ENCODE assay signal across 15 mouse cellular contexts in the genomic region with DNA sequence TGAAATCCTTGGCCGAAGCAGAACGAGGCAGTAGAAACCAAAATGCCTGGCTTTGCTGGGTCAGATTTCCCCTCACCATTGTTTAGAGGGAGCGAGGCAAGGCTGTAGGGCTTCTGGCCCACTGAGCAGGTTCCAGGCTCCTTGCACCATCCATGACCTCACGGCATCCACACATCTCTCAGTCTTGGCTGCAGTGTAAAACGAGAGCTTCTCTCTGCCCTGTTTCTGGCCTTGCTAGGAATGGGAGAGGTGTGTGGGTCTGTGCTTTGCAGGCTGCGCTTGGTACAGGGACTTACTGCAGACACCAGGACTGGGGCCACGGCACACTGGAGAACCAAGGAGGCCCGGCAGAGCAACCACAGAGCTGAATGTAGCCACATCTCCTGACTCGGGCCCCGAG.
DNase-seq lines count a peak whose midpoint lies in the region; ATAC-seq lines count a peak whose summit lies in the region.
"Had no signal": no experiment of that assay in that cellular context is flagged by ENCODE, and none has a peak within 500 bp of the region (broad histone marks: within the 10 kb centered on the region; RNA-seq: fewer than 3 reads in every experiment).

No protein-coding gene starts in this region.

- H3K9ac ChIP-seq in kidney, embryonic 16.5 days (replicated peaks; ENCODE audit: low read length), result no peak overlapping the region
- no peak overlapping the region for H3K9ac ChIP-seq in limb, embryonic 11.5 days (ENCODE audit: low read length)

- peak overlapping the region; percentile 91 for H3K27ac ChIP-seq in kidney, embryonic 16.5 days (ENCODE audit: low read length)
- H3K27ac ChIP-seq in embryonic facial prominence, embryonic 10.5 days (replicated peaks), result peak overlapping the region; percentile 78
- H3K27ac ChIP-seq in limb, embryonic 11.5 days (replicated peaks; ENCODE audit: low read depth, low read length), result peak overlapping the region; percentile 88

- no peaks in the 10 kb centered on the region for H3K27me3 ChIP-seq in kidney, embryonic 16.5 days (ENCODE audit: insufficient read depth, low read length)
- no peaks in the 10 kb centered on the region for H3K27me3 ChIP-seq in embryonic facial prominence, embryonic 10.5 days (replicated peaks; ENCODE audit: low read depth, poor library complexity, severe bottlenecking)
- H3K27me3 ChIP-seq in limb, embryonic 11.5 days (ENCODE audit: control insufficient read depth, insufficient read depth, low read length), result no peaks in the 10 kb centered on the region

- no peaks in the 10 kb centered on the region for H3K9me3 ChIP-seq in kidney, embryonic 16.5 days (ENCODE audit: low read length)
- H3K9me3 ChIP-seq in embryonic facial prominence, embryonic 10.5 days, result no peaks in the 10 kb centered on the region
- H3K9me3 ChIP-seq in limb, embryonic 11.5 days (ENCODE audit: control insufficient read depth, low read length), result no peaks in the 10 kb centered on the region

- whole genome bisulfite sequencing in kidney, embryonic 16.5 days, result 46% methylated on average over 10 of the region's 10 CpGs
- 67% methylated on average over 10 of the region's 10 CpGs for WGBS in embryonic facial prominence, embryonic 10.5 days
- 35% methylated on average over 10 of the region's 10 CpGs for WGBS in limb, embryonic 11.5 days

- H3K4me3 ChIP-seq in kidney, embryonic 16.5 days (ENCODE audit: low read length), result no peak overlapping the region
- H3K4me3 ChIP-seq in embryonic facial prominence, embryonic 10.5 days, result no peak overlapping the region
- H3K4me3 ChIP-seq in limb, embryonic 11.5 days (ENCODE audit: low read depth, low read length), result no peak overlapping the region

- H3K4me2 ChIP-seq in kidney, embryonic 16.5 days (replicated peaks; ENCODE audit: low read depth, low read length), result no peak overlapping the region
- no peak overlapping the region for H3K4me2 ChIP-seq in limb, embryonic 11.5 days (ENCODE audit: low read depth, severe bottlenecking)

- peak; percentile 36 for DNase-seq in gastrocnemius, postnatal 25 days
- DNase-seq in gastrocnemius, postnatal 10 days, result no peak
- no peak for DNase-seq in kidney, adult 8-10 months
- DNase-seq in embryonic facial prominence, embryonic 10.5 days (ENCODE audit: low spot score), result peak; percentile 25
- DNase-seq in limb, embryonic 11.5 days (ENCODE audit: low spot score), result peak; percentile 58
- DNase-seq in adrenal gland, adult 8-10 months, result no peak
- no peak for DNase-seq in right cerebral cortex, postnatal 25 days
- DNase-seq: adrenal gland, adult 2 months; B cell, adult 2 months; cerebellum, adult 9-10 months; left cerebral cortex, postnatal 4 days; lung, adult 2 months had no signal

- peaks cover 32% of the 10 kb centered on the region for H3K4me1 ChIP-seq in kidney, embryonic 16.5 days (ENCODE audit: insufficient read depth, low read length)
- H3K4me1 ChIP-seq in embryonic facial prominence, embryonic 10.5 days, result peaks cover 47% of the 10 kb centered on the region
- H3K4me1 ChIP-seq in limb, embryonic 11.5 days (ENCODE audit: control insufficient read depth, insufficient read depth, low read length), result peaks cover 22% of the 10 kb centered on the region

- H3K36me3 ChIP-seq in kidney, embryonic 16.5 days (ENCODE audit: insufficient read depth, low read length), result 0 out of 2 replicates have a peak, but pooled peaks cover 3% of the 10 kb centered on the region
- H3K36me3 ChIP-seq in embryonic facial prominence, embryonic 10.5 days (replicated peaks), result peaks cover 7% of the 10 kb centered on the region
- no peaks in the 10 kb centered on the region for H3K36me3 ChIP-seq in limb, embryonic 11.5 days (ENCODE audit: control insufficient read depth, insufficient read depth, low read length)

- ATAC-seq in kidney, embryonic 16.5 days (ENCODE audit: low FRiP score, low TSS enrichment), result no peak; the same call in 1 of the 2 replicates
- ATAC-seq in limb, embryonic 11.5 days (ENCODE audit: insufficient number of reproducible peaks, low FRiP score, low TSS enrichment, low read depth), result peak; percentile 40; the same call in 1 of the 2 replicates
- ATAC-seq: forebrain, embryonic 14.5 days; intestine, embryonic 16.5 days had no signal

Comparison
In these comparisons a context has a peak if more than half of its experiments do, and no peak if none do; other contexts are left out.
1. DNase-seq: peak in gastrocnemius, postnatal 25 days (single experiment), embryonic facial prominence, embryonic 10.5 days (single experiment) and limb, embryonic 11.5 days (single experiment); none in gastrocnemius, postnatal 10 days (single experiment), kidney, adult 8-10 months (0 of 2), adrenal gland, adult 8-10 months (single experiment) and right cerebral cortex, postnatal 25 days (single experiment).
2. Peak in every context shown above with its lines, with median percentiles within 50 percentile points of each other: H3K27ac ChIP-seq.